Mouse (Mus musculus) megakaryocyte, embryonic 14.5 days (primary cell): ENCODE results near the gene Cdc37l1.

Experiments
- FLI1 ChIP-seq: IDR thresholded peaks from 2 replicates; pipeline ENCODE4 v1.6.1; 2012; ENCODE audit warnings: low read length, inconsistent platforms, mixed read lengths
- GATA1 ChIP-seq: IDR thresholded peaks from 3 replicates; pipeline ENCODE4 v1.6.1; 2012; ENCODE audit warnings: mixed read lengths, low read length, inconsistent platforms, borderline replicate concordance

GRCm38 (mm10) chr19:29058741-29059140, 68.6 kb downstream of the Cdc37l1 start:
- TF ChIP-seq GATA1 (no peak), FLI1 (no peak)
